Mouse (Mus musculus) cortical plate, adult 2 months (tissue): ENCODE measurements around the gene Psat1.

Experiments used
- CTCF ChIP-seq: fragments of 200-500 bp; IDR thresholded peaks from 2 replicates; pipeline ENCODE4 v1.5.1; 2011; ENCODE audit warnings: mild to moderate bottlenecking, control low read depth, low read length; ENCODE audit not compliant: insufficient read depth; ENCODE audit errors: extremely low read depth
- POLR2A ChIP-seq: fragments of 200-500 bp; IDR thresholded peaks from 2 replicates; pipeline ENCODE4 v1.6.1; 2011; ENCODE audit warnings: mild to moderate bottlenecking, low read length, control low read depth; ENCODE audit not compliant: insufficient read depth; ENCODE audit errors: extremely low read depth

- no peak for TF ChIP-seq POLR2A
- TF ChIP-seq CTCF = no peak
Observed at GRCm38 (mm10) chr19:15941399-15941798, 5.7 kb downstream of the Psat1 start.
